Mouse (Mus musculus) CH12.LX (cell line): Measurements from ENCODE around the gene Rab20. TPM values are rescaled to one million over a fixed set of nuclear protein-coding genes. Genes with fewer than 3 reads are reported as not detected.

Experiments used
- DNase-seq: peaks from one replicate; pipeline ENCODE4 v3.0.0-alpha.2; 2013; ENCODE audit errors: extremely low read depth
- H3K27ac ChIP-seq: 2 replicates; pipeline ENCODE4 v1.5.1; 2012; ENCODE audit warnings: low read depth, mild to moderate bottlenecking, control low read depth, moderate library complexity; ENCODE audit not compliant: insufficient read depth
- H3K27me3 ChIP-seq: replicated peaks from 2 replicates; pipeline ENCODE3; 2012; ENCODE audit warnings: inconsistent platforms
- H3K36me3 ChIP-seq, 2 experiments: replicated peaks in 1 of 2; 2 replicates each; pipeline versions ENCODE3 to v1.6.1; 2012; ENCODE audit warnings: inconsistent platforms in 1 of 2, low read length in 1 of 2, mild to moderate bottlenecking in 1 of 2, mixed read lengths in 1 of 2, moderate library complexity in 1 of 2; ENCODE audit not compliant: control insufficient read depth in 1 of 2, insufficient read depth in 1 of 2
- H3K4me1 ChIP-seq, 2 experiments: 2 replicates each; pipeline ENCODE4 v1.6.1; 2012; ENCODE audit warnings: inconsistent platforms in 1 of 2, moderate library complexity in 1 of 2; ENCODE audit not compliant: insufficient read depth in 2 of 2, control insufficient read depth in 1 of 2
- H3K4me2 ChIP-seq: 2 replicates; pipeline ENCODE4 v1.6.1; 2012; ENCODE audit warnings: low read depth, mild to moderate bottlenecking, control low read depth; ENCODE audit not compliant: poor library complexity, insufficient read depth, severe bottlenecking
- H3K4me3 ChIP-seq, 3 experiments: fragments of 150-350 bp in 1 of 3; sonication (generic) in 1 of 3; replicated peaks in 1 of 3; 2 replicates each; pipeline versions ENCODE3 to v1.5.1; 2011 to 2012; ENCODE audit warnings: low read depth in 2 of 3, low read length in 2 of 3, mild to moderate bottlenecking in 2 of 3, moderate library complexity in 2 of 3, control low read depth in 1 of 3, improper control_type of control experiment in 1 of 3, inconsistent platforms in 1 of 3, mixed read lengths in 1 of 3; ENCODE audit not compliant: poor library complexity in 1 of 3
- H3K79me2 ChIP-seq: replicated peaks from 2 replicates; pipeline ENCODE4 v1.6.1; 2012; ENCODE audit warnings: mild to moderate bottlenecking, moderate library complexity; ENCODE audit not compliant: control insufficient read depth, poor library complexity, insufficient read depth, severe bottlenecking; ENCODE audit errors: extremely low read depth
- H3K9ac ChIP-seq: 2 replicates; pipeline ENCODE4 v1.6.1; 2012; ENCODE audit warnings: low read depth, mild to moderate bottlenecking, control low read depth, moderate library complexity; ENCODE audit not compliant: insufficient read depth
- H3K9me3 ChIP-seq: replicated peaks from 2 replicates; pipeline ENCODE3; 2012; ENCODE audit warnings: low read length, inconsistent platforms, mixed read lengths
- BHLHE40 ChIP-seq: IDR thresholded peaks from 2 replicates; pipeline ENCODE4 v1.6.1; 2011; ENCODE audit warnings: mild to moderate bottlenecking, low read depth, low read length, improper control_type of control experiment
- CHD1 ChIP-seq: IDR thresholded peaks from 2 replicates; pipeline ENCODE4 v1.6.1; 2012; ENCODE audit warnings: low read depth, low read length, improper control_type of control experiment, inconsistent platforms
- CHD2 ChIP-seq: IDR thresholded peaks from 2 replicates; pipeline ENCODE4 v1.6.1; 2011; ENCODE audit warnings: low read length, improper control_type of control experiment
- CTCF ChIP-seq, 2 experiments: IDR thresholded peaks in 1 of 2; conservative IDR thresholded peaks in 1 of 2; 2 replicates each; pipeline ENCODE4 v1.5.1; 2011 to 2012; ENCODE audit warnings: low read depth in 2 of 2, low read length in 2 of 2, improper control_type of control experiment in 1 of 2, inconsistent platforms in 1 of 2, mild to moderate bottlenecking in 1 of 2, moderate library complexity in 1 of 2
- ELF1 ChIP-seq: IDR thresholded peaks from 2 replicates; pipeline ENCODE4 v1.6.1; 2014; ENCODE audit warnings: low read depth, mild to moderate bottlenecking, inconsistent platforms, low read length, improper control_type of control experiment
- EP300 ChIP-seq: IDR thresholded peaks from 2 replicates; pipeline ENCODE4 v1.6.1; 2011; ENCODE audit warnings: low read length, improper control_type of control experiment
- ETS1 ChIP-seq: conservative IDR thresholded peaks from 2 replicates; pipeline ENCODE4 v1.6.1; 2012; ENCODE audit warnings: low read depth, mild to moderate bottlenecking, inconsistent platforms, low read length, improper control_type of control experiment, moderate library complexity
- IRF4 ChIP-seq: IDR thresholded peaks from 2 replicates; pipeline ENCODE4 v1.6.1; 2014; ENCODE audit warnings: low read depth, mild to moderate bottlenecking, inconsistent platforms, low read length, improper control_type of control experiment
- JUN ChIP-seq: IDR thresholded peaks from 2 replicates; pipeline ENCODE4 v1.6.1; 2011; ENCODE audit warnings: low read depth, mild to moderate bottlenecking, low read length, improper control_type of control experiment, moderate library complexity; ENCODE audit not compliant: insufficient read depth
- JUND ChIP-seq: conservative IDR thresholded peaks from 2 replicates; pipeline ENCODE4 v1.6.1; 2011; ENCODE audit warnings: low read depth, low read length, improper control_type of control experiment
- MAFK ChIP-seq: IDR thresholded peaks from 2 replicates; pipeline ENCODE4 v1.6.1; 2011; ENCODE audit warnings: low read length, improper control_type of control experiment; ENCODE audit not compliant: insufficient replicate concordance
- MAX ChIP-seq: IDR thresholded peaks from 2 replicates; pipeline ENCODE4 v1.6.1; 2011; ENCODE audit warnings: low read length, improper control_type of control experiment
- MAZ ChIP-seq: IDR thresholded peaks from 2 replicates; pipeline ENCODE4 v1.6.1; 2012; ENCODE audit warnings: low read depth, mild to moderate bottlenecking, inconsistent platforms, low read length, improper control_type of control experiment, moderate library complexity
- MEF2A ChIP-seq: IDR thresholded peaks from 2 replicates; pipeline ENCODE4 v1.6.1; 2014; ENCODE audit warnings: low read depth, mild to moderate bottlenecking, inconsistent platforms, low read length, improper control_type of control experiment, borderline replicate concordance
- MYC ChIP-seq: IDR thresholded peaks from 2 replicates; pipeline ENCODE4 v1.6.1; 2011; ENCODE audit warnings: low read depth, mild to moderate bottlenecking, improper control_type of control experiment, low read length
- NRF1 ChIP-seq: IDR thresholded peaks from 2 replicates; pipeline ENCODE4 v1.6.1; 2014; ENCODE audit warnings: low read depth, mild to moderate bottlenecking, inconsistent platforms, low read length, improper control_type of control experiment, moderate library complexity
- PAX5 ChIP-seq: IDR thresholded peaks from 2 replicates; pipeline ENCODE4 v1.6.1; 2012; ENCODE audit warnings: low read length, inconsistent platforms, mixed read lengths
- POLR2A ChIP-seq: IDR thresholded peaks from 2 replicates; pipeline ENCODE4 v1.6.1; 2011; ENCODE audit warnings: low read depth, mild to moderate bottlenecking, improper control_type of control experiment, low read length
- POLR2AphosphoS2 ChIP-seq: IDR thresholded peaks from 2 replicates; pipeline ENCODE4 v1.6.1; 2011; ENCODE audit warnings: low read depth, low read length, improper control_type of control experiment
- RCOR1 ChIP-seq: conservative IDR thresholded peaks from 2 replicates; pipeline ENCODE4 v1.6.1; 2012; ENCODE audit warnings: low read depth, mild to moderate bottlenecking, inconsistent platforms, low read length, improper control_type of control experiment
- SMC3 ChIP-seq: IDR thresholded peaks from 2 replicates; pipeline ENCODE4 v1.6.1; 2011; ENCODE audit warnings: low read depth, low read length, improper control_type of control experiment
- TBP ChIP-seq: conservative IDR thresholded peaks from 2 replicates; pipeline ENCODE4 v1.6.1; 2011; ENCODE audit warnings: low read depth, low read length, improper control_type of control experiment
- USF2 ChIP-seq: conservative IDR thresholded peaks from 2 replicates; pipeline ENCODE4 v1.6.1; 2011; ENCODE audit warnings: low read depth, low read length, improper control_type of control experiment
- ZNF384 ChIP-seq: IDR thresholded peaks from 2 replicates; pipeline ENCODE4 v1.6.1; 2012; ENCODE audit warnings: low read depth, low read length, improper control_type of control experiment, inconsistent platforms
- dilution Hi-C: fragments of 300-500 bp; cut with MboI; formaldehyde crosslinking; loops from 2 replicates; pipeline ENCODE4 v1.14.3; 2020; ENCODE audit warnings: low sequenced_read_pairs; ENCODE audit not compliant: extremely low pct_unique_long_range_greater_than_20kb, extremely low pct_ligation_motif_present
- in situ Hi-C: fragments of 300-500 bp; cut with MboI; formaldehyde crosslinking; loops from 3 replicates; pipeline ENCODE4 v1.14.3; 2019; ENCODE audit warnings: low sequenced_read_pairs, low pct_ligation_motif_present, low pct_unique_long_range_greater_than_20kb, mixed read lengths
- polyA plus RNA-seq: library from polyadenylated mRNA; unstranded; fragments of >175 nt; gene quantifications from 2 replicates; pipeline ENCODE4 v1.2.1, GENCODE M21; 2012; ENCODE audit warnings: low read depth; ENCODE audit not compliant: insufficient read length
- total RNA-seq, 2 experiments: library from RNA; depleted of rRNA; stranded (reverse); fragments of 300-350 nt in 1 of 2; fragments of >200 nt in 1 of 2; gene quantifications; 2 replicates each; pipeline ENCODE4 v1.2.3; 2012 to 2014

The Rab20 gene
- total and polyA plus RNA-seq, 3 experiments = 12.8 to 22.8 (median 18.2) TPM

DNA sequence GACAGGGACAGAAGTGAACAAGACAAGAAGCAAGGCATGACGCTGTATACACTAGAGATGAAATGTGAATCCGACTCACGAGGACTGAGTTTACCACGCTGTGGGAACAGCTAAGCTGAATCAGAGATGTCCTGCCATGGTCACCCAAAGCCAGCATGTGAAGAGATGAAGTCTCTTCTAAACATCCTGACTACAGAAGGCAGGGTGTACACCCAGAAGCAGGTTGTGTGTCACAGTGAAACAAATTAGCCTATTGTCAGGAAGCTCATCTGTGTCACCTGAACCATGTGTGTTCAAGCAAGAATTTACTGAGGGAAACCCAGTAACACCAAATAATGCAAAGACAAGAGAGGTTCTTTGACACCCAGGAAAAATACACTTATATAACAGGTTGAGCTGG, 12.9 kb downstream of the Rab20 start:
- dilution Hi-C loops = no loop called here
- H3K4me3 ChIP-seq = no peak overlapping the region
- H3K36me3 ChIP-seq = peaks cover 13 to 16% of the 10 kb centered on the region in 2 experiments
- peaks cover 15% of the 10 kb centered on the region for H3K9me3 ChIP-seq
- TF ChIP-seq MAZ (no peak), ETS1 (0 out of 2 replicates have a peak, but pooled peaks have one; percentile 18), POLR2A (no peak)
- no peak overlapping the region for H3K9ac ChIP-seq
- in situ Hi-C loops = no loop called here
- H3K4me2 ChIP-seq = peak overlapping the region; percentile 30; the same call in 1 of the 2 replicates
- peaks cover 34 to 56% of the 10 kb centered on the region in 2 experiments for H3K4me1 ChIP-seq
- H3K27ac ChIP-seq = peak overlapping the region; percentile 57
- H3K27me3 ChIP-seq = no peaks in the 10 kb centered on the region
- H3K79me2 ChIP-seq = peaks cover 24% of the 10 kb centered on the region
- no peak for DNase-seq

DNA sequence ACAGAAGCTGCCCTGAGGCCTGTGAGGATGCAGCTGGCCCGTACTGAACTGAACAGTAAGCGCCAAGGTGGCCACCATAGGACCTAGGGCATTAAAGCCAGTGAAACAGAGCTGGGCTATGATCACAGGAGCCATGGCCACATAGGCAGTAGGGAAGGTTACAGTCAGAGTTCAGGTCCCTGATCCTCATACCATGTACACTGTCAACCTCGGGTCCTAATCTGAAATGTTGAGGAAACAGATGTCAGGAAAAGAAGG, 13.9 kb downstream of the Rab20 start:
- Histone ChIP-seq H3K79me2 (peaks cover 15% of the 10 kb centered on the region), H3K4me2 (peak overlapping the region; percentile 55), H3K36me3 (peaks cover 13 to 25% of the 10 kb centered on the region in 2 experiments)
- TF ChIP-seq EP300 = no peak
- 0 out of 2 replicates have a peak, but pooled peaks have one; percentile 4 for TF ChIP-seq MAZ
- TF ChIP-seq, all 38 proteins: peak for 1
- peaks cover 41 to 66% of the 10 kb centered on the region in 2 experiments for H3K4me1 ChIP-seq
- no peaks in the 10 kb centered on the region for H3K27me3 ChIP-seq
- in situ Hi-C loops (no loop called here), dilution Hi-C loops (no loop called here)
- DNase-seq = no peak
- peaks cover 23% of the 10 kb centered on the region for H3K9me3 ChIP-seq
- no peak overlapping the region for H3K9ac ChIP-seq
- H3K4me3 ChIP-seq = no peak overlapping the region
- H3K27ac ChIP-seq = peak overlapping the region; percentile 90

DNA sequence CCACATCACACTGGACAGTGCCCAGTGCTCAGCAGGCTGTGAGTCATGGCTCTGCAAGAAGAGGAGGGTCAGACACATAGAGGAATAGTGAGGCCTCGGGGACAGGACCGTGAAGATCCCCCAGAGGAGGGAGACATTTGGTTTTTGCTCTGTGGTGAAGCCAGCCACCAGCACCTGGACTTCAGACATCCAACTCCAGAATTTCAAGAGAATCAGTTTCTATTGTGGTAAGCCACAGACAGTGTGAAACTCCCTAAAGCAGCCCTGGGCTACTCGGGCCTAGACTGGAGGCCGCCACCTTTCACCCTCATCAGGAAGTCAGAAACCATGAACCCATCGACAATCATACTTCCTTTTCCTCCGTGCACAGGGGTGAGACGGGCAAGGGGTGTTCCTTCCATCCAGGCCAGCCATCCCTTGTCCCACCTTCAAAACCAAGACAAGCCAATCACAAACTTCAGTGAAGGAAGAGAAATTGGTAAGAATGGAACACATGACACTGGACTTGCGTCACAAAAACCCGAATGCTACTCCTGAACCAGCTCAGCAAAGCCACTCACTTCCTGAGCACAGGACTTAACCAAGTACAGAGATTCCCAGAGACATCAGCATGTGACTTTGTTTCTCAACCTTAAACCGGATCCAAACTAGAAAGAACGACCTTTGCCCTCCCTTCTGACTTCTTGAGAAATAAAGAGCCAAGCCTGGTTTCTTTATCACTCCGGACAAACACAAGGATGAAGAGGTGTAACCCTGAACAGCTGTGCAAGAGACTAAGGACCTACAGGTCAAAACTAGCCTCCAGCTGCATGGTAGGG, 14.4 kb downstream of the Rab20 start:
- Histone ChIP-seq H3K4me2 (peak overlapping the region; percentile 55), H3K36me3 (peaks cover 13 to 25% of the 10 kb centered on the region in 2 experiments), H3K9me3 (peaks cover 23% of the 10 kb centered on the region), H3K4me1 (peaks cover 41 to 69% of the 10 kb centered on the region in 2 experiments), H3K27ac (peak overlapping the region; percentile 90), H3K9ac (0 out of 2 replicates have a peak overlapping the region, but pooled peaks have one; percentile 4), H3K27me3 (no peaks in the 10 kb centered on the region), H3K4me3 (no peak overlapping the region), H3K79me2 (peaks cover 13% of the 10 kb centered on the region)
- in situ Hi-C loops = no loop called here
- DNase-seq = peak; percentile 97
- dilution Hi-C loops = no loop called here
- peak; percentile 81 for TF ChIP-seq JUN
- no peak for TF ChIP-seq CTCF (conservative IDR thresholded peaks at IDR 0.05 in 1 of 2, IDR thresholded peaks at IDR 0.05 in 1 of 2; ENCODE audit: low read depth in 2 of 2, low read length in 2 of 2)
- peak; percentile 27; the same call in 1 of the 2 replicates for TF ChIP-seq USF2
- peak; percentile 78 for TF ChIP-seq IRF4
- peak; percentile 91 for TF ChIP-seq ETS1
- 0 out of 2 replicates have a peak, but pooled peaks have one; percentile 28 for TF ChIP-seq TBP
- peak; percentile 77 for TF ChIP-seq RCOR1
- no peak for TF ChIP-seq ZNF384
- peak; percentile 18; the same call in 1 of the 2 replicates for TF ChIP-seq NRF1
- peak; percentile 75 for TF ChIP-seq ELF1
- peak; percentile 52 for TF ChIP-seq MEF2A
- peak; percentile 60 for TF ChIP-seq MAZ
- TF ChIP-seq BHLHE40 = peak; percentile 93
- no peak; the same call in 1 of the 2 replicates for TF ChIP-seq CHD1
- TF ChIP-seq MAX = peak; percentile 87
- TF ChIP-seq JUND = peak; percentile 85
- peak; percentile 85 for TF ChIP-seq CHD2
- no peak for TF ChIP-seq PAX5
- TF ChIP-seq POLR2A = 0 out of 2 replicates have a peak, but pooled peaks have one; percentile 30
- peak; percentile 82 for TF ChIP-seq MYC
- no peak for TF ChIP-seq POLR2AphosphoS2
- TF ChIP-seq MAFK = peak; percentile 89
- peak; percentile 39 for TF ChIP-seq SMC3
